Mouse (Mus musculus) brain, embryonic 14.5 days (tissue): ENCODE measurements around the gene Slc35c1.

ENCODE experiments used
- CTCF ChIP-seq: fragments of 200-500 bp; IDR thresholded peaks from 2 replicates; pipeline ENCODE4 v1.5.1; 2012; ENCODE audit warnings: inconsistent platforms, mild to moderate bottlenecking, moderate library complexity, borderline replicate concordance; ENCODE audit not compliant: insufficient read depth, insufficient read length; ENCODE audit errors: extremely low read depth
- POLR2A ChIP-seq: fragments of 200-500 bp; IDR thresholded peaks from 2 replicates; pipeline ENCODE4 v1.6.1; 2012; ENCODE audit warnings: mild to moderate bottlenecking, inconsistent platforms, borderline replicate concordance; ENCODE audit not compliant: poor library complexity, insufficient read depth, insufficient read length, severe bottlenecking; ENCODE audit errors: extremely low read depth

GRCm38 (mm10) chr2:92487791-92488190 is 27.5 kb upstream of the Slc35c1 start:
- no peak for TF ChIP-seq CTCF
- TF ChIP-seq POLR2A: no peak
